Mouse (Mus musculus) cortical plate, adult 2 months (tissue): ENCODE measurements around the gene Pirt. TPM values are rescaled to one million over a fixed set of nuclear protein-coding genes. Genes with fewer than 3 reads are reported as not detected.

Source experiments
- H3K27ac ChIP-seq: fragments of 200-500 bp; 2 replicates; pipeline ENCODE4 v1.5.1; 2012; ENCODE audit warnings: low read length, control low read depth, inconsistent platforms; ENCODE audit not compliant: insufficient read depth
- H3K4me1 ChIP-seq: fragments of 200-500 bp; 2 replicates; pipeline ENCODE4 v1.6.1; 2011; ENCODE audit warnings: low read length; ENCODE audit not compliant: control insufficient read depth, insufficient read depth
- H3K4me3 ChIP-seq: fragments of 200-500 bp; 2 replicates; pipeline ENCODE4 v1.5.1; 2011; ENCODE audit warnings: mild to moderate bottlenecking, low read length, control low read depth; ENCODE audit not compliant: insufficient read depth
- CTCF ChIP-seq: fragments of 200-500 bp; IDR thresholded peaks from 2 replicates; pipeline ENCODE4 v1.5.1; 2011; ENCODE audit warnings: mild to moderate bottlenecking, control low read depth, low read length; ENCODE audit not compliant: insufficient read depth; ENCODE audit errors: extremely low read depth
- POLR2A ChIP-seq: fragments of 200-500 bp; IDR thresholded peaks from 2 replicates; pipeline ENCODE4 v1.6.1; 2011; ENCODE audit warnings: mild to moderate bottlenecking, low read length, control low read depth; ENCODE audit not compliant: insufficient read depth; ENCODE audit errors: extremely low read depth
- polyA plus RNA-seq: library from polyadenylated mRNA; depleted of rRNA; stranded (reverse); fragments of >200 nt; gene quantifications from 2 replicates; pipeline ENCODE4 v1.2.3, GENCODE M21; 2012

Gene Pirt
- polyA plus RNA-seq, 1 experiment, result 0.17 TPM

- H3K4me3 ChIP-seq, result no peak overlapping the region
- TF ChIP-seq POLR2A (no peak), CTCF (peak; percentile 76)
- no peaks in the 10 kb centered on the region for H3K4me1 ChIP-seq
- H3K27ac ChIP-seq, result no peak overlapping the region
Observed at GRCm38 (mm10) chr11:66905617-66906384, 6.0 kb upstream of the Pirt start.

DNA sequence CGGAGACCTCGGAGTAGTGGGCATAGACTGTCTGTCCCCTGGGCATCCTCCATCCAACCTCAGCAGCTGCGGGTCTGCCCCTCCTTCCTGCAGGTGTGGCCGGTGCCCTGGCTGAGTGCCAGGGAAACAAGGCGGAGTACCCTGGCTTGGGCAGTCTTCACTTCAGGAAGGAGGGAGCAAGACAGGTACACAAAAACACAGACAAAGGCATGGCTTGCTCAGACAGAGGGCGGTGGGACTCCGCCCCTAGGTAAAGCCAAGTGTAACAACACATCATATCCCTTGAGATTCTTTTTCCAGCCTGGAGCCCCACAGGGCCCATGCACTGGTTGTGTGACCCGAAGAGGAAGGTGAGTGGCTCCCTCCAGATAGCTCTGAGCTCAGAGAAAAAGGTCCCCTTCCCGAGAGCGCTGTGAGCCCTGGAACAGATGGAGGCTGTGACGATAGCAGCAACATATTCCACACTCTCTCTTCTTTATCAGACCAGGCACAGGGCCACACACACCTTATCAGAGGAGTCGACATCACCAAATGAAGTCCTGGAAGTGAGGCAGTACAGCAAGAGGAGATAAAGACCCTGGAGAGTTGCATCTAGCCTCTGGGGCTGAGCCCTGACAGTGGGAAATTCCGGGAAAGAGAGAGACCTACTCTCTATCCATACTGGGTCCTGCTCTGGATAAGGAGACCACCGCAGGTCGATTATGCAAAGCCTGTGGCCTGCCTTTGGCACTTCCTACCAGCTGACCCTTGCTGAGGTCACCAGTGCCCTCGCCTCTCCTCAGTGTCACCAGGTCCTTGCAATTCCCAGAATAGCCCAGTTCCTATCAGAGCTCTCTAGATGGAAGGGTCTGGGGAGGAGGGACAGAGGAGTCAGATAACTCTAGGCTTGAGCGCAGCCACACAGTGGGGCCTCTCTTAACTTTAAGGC, 1.0 kb downstream of the Pirt start:
- no peak overlapping the region for H3K27ac ChIP-seq

GRCm38 (mm10) chr11:66914249-66914648, 2.5 kb downstream of the Pirt start:
- no peak overlapping the region for H3K4me3 ChIP-seq
- no peak overlapping the region for H3K27ac ChIP-seq
- peak; percentile 46 for TF ChIP-seq CTCF
- no peak for TF ChIP-seq POLR2A

More for the DNA sequence above, 1.0 kb downstream of the Pirt start:
- H3K4me3 ChIP-seq, result no peak overlapping the region
- TF ChIP-seq CTCF, result no peak
- no peak for TF ChIP-seq POLR2A
- no peaks in the 10 kb centered on the region for H3K4me1 ChIP-seq

DNA sequence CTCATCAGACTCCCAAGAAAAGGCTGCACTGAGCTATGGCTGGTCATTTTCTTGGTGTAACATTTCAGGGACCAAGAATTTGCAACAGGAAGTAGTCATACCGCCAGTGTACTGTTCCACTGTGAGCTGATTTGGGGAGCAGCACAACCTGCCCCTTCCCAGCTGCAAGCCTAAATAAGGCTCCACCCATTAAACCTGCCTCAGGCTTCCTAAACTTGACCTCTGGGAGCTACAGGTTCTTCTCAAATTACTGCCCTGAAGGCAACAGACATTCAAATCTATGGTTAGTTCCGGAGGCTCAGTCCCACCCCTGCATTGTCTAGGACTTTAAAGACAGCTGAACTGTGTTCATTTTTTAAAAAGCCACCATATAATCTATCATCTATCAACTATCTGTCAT, 8.2 kb downstream of the Pirt start:
- Histone ChIP-seq H3K4me3 (no peak overlapping the region), H3K4me1 (no peaks in the 10 kb centered on the region), H3K27ac (no peak overlapping the region)
- TF ChIP-seq CTCF (no peak), POLR2A (no peak)

More at GRCm38 (mm10) chr11:66914249-66914648, 2.5 kb downstream of the Pirt start:
- no peaks in the 10 kb centered on the region for H3K4me1 ChIP-seq

GRCm38 (mm10) chr11:66924095-66924823, 12.5 kb downstream of the Pirt start:
- Histone ChIP-seq H3K4me3 (no peak overlapping the region), H3K27ac (no peak overlapping the region), H3K4me1 (no peaks in the 10 kb centered on the region)
- no peak for TF ChIP-seq POLR2A
- TF ChIP-seq CTCF, result no peak

DNA sequence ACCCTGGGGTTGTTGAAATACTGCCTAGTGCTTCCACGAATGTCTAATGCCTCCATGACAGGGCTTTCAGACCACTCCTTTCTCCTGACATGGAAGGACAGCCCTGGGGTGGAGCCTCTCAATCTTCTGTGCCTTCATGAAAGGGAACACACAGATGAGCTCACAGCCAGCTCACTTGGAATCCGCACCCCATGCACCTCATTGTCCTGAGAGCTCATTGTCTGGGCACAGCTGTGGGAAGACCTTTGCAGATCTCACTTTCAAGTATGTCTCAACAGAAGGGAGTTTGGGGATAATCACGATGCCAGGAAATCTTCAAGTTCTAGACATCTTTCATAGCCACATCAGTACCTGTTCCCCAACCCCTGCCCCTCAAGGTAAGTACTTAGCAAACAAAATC, 16.5 kb downstream of the Pirt start:
- no peak overlapping the region for H3K4me3 ChIP-seq
- no peaks in the 10 kb centered on the region for H3K4me1 ChIP-seq
- TF ChIP-seq CTCF (no peak), POLR2A (no peak)
- H3K27ac ChIP-seq, result no peak overlapping the region

- Histone ChIP-seq H3K27ac (no peak overlapping the region), H3K4me3 (no peak overlapping the region), H3K4me1 (no peaks in the 10 kb centered on the region)
- TF ChIP-seq CTCF (no peak), POLR2A (no peak)
Observed at GRCm38 (mm10) chr11:66932827-66933599, 21.2 kb downstream of the Pirt start.

DNA sequence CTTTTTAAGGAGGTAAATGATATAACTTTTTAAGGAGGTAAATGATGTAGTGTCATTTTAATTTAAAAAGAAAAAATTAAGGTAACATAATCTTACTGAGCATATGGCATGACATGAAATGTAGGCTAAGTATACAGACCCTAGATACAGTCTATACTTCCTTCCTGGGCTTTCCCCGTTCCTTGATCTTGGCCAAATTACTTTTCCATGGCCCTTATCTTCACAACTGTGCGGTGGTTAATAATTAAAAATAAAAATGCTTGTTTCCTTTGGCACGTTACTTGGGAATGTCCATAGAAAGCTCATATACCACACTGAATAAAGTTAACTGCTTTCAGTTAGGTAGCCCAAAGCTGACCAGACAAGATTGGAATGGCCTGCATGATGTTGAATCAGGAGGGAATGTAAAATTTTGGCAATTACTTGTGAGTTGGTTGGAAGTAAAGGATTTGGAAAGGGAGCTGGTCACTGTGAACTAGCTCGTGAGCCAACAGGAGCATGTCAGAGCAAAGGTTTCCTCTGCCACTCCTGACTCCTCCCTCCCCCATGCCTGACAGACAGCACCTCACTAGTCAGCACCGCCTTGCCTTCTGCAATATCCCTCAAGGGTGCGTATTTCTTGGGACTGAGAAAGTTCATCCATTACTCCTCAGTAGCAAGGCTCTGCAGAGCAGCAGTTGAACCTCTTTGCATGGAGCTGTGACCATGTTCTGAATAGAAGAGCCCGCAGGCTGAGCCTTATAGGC, 22.8 kb downstream of the Pirt start:
- H3K4me1 ChIP-seq, result no peaks in the 10 kb centered on the region
- no peak overlapping the region for H3K27ac ChIP-seq
- H3K4me3 ChIP-seq, result no peak overlapping the region
- no peak for TF ChIP-seq CTCF

DNA sequence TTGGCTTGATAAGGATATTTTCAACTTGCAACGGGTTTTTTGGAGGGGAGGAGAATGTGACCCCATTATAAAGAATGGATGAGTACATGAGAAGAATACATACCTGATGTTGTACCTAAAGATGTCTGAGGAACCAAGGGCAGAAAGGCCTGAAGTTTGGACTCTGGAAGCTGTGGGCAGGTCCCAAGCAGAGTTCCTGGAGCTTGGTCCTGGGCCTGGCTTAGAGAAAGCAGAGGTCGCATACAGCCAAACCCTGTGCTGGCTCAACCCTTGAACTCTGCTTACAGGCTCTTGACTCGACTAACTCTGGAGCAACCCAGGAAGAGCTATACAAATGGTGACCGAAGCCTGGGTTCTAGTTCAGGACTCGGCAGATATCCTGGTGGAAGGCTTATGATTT, 30.2 kb downstream of the Pirt start:
- H3K27ac ChIP-seq, result no peak overlapping the region
- TF ChIP-seq CTCF (no peak), POLR2A (no peak)
- no peaks in the 10 kb centered on the region for H3K4me1 ChIP-seq
- H3K4me3 ChIP-seq, result no peak overlapping the region
